In genomic region chr2:27999996-28000583, GRCm38 (mm10) we compare ENCODE assay signal across 19 mouse cellular contexts.
DNase-seq lines count a peak whose midpoint lies in the region; ATAC-seq and TF ChIP-seq lines count a peak whose summit lies in the region.
"Had no signal": no experiment of that assay in that cellular context is flagged by ENCODE, and none has a peak within 500 bp of the region (broad histone marks: within the 10 kb centered on the region; RNA-seq: fewer than 3 reads in every experiment).

No protein-coding gene starts in this region.

- peaks cover 8% of the 10 kb centered on the region; the same call in 1 of the 2 replicates for H3K36me3 ChIP-seq in heart, embryonic 11.5 days (ENCODE audit: control insufficient read depth, insufficient read depth, low read length)
- H3K36me3 ChIP-seq in MEL (ENCODE audit: control insufficient read depth in 1 of 2, insufficient read depth in 2 of 2, low read length in 2 of 2) = peaks cover 0 to 27% of the 10 kb centered on the region in 2 experiments; a peak in 2 of 4 replicates
- H3K36me3 ChIP-seq in liver, embryonic 14.5 days (replicated peaks; ENCODE audit: control insufficient read depth, insufficient read depth, low read depth) = no peaks in the 10 kb centered on the region
- H3K36me3 ChIP-seq: midbrain, embryonic 12.5 days; neural tube, embryonic 12.5 days had no signal

- peak in 1 of 2 experiments; percentile 74; a peak in 2 of 4 replicates for TF ChIP-seq POLR2A in MEL (IDR thresholded peaks at IDR 0.05; ENCODE audit: control insufficient read depth in 1 of 2, insufficient read depth in 1 of 2, low read depth in 1 of 2, low read length in 2 of 2, poor library complexity in 1 of 2)

- peaks cover 3% of the 10 kb centered on the region for H3K4me1 ChIP-seq in heart, embryonic 11.5 days (ENCODE audit: control insufficient read depth, insufficient read depth, low read length)
- H3K4me1 ChIP-seq in MEL (ENCODE audit: control insufficient read depth in 1 of 2, insufficient read depth in 2 of 2, low read length in 2 of 2) = peaks cover 11 to 44% of the 10 kb centered on the region in 2 experiments
- peaks cover 30 to 47% of the 10 kb centered on the region in 2 experiments for H3K4me1 ChIP-seq in liver, embryonic 14.5 days (replicated peaks; ENCODE audit: control insufficient read depth in 2 of 2, insufficient read depth in 2 of 2, low read length in 1 of 2)
- H3K4me1 ChIP-seq: limb, embryonic 13.5 days; midbrain, embryonic 12.5 days; neural tube, embryonic 12.5 days had no signal

- peak overlapping the region; percentile 39; the same call in 1 of the 2 replicates for H3K9ac ChIP-seq in heart, embryonic 11.5 days (ENCODE audit: low read depth, low read length)
- peak overlapping the region; percentile 59 for H3K9ac ChIP-seq in MEL (ENCODE audit: control insufficient read depth, low read depth, low read length, poor library complexity, severe bottlenecking)
- H3K9ac ChIP-seq in liver, embryonic 14.5 days (replicated peaks) = peak overlapping the region; percentile 77
- H3K9ac ChIP-seq: limb, embryonic 13.5 days; midbrain, embryonic 12.5 days; neural tube, embryonic 12.5 days had no signal

- no peak overlapping the region for H3K4me3 ChIP-seq in heart, embryonic 11.5 days (ENCODE audit: low read depth, low read length)
- H3K4me3 ChIP-seq in MEL (ENCODE audit: control insufficient read depth in 1 of 2, insufficient read depth in 1 of 2, low read depth in 2 of 2, low read length in 2 of 2) = peak overlapping the region; percentile 0 to 15; a peak in 2 of 4 replicates
- H3K4me3 ChIP-seq in liver, embryonic 14.5 days (ENCODE audit: insufficient read depth in 1 of 2, low read depth in 2 of 2, low read length in 2 of 2) = peak overlapping the region; percentile 43 to 52
- H3K4me3 ChIP-seq: gastrocnemius, adult 2 months; heart, adult 2 months; limb, embryonic 13.5 days; midbrain, embryonic 12.5 days; neural tube, embryonic 12.5 days had no signal

- ATAC-seq in heart, embryonic 11.5 days (replicated peaks; ENCODE audit: insufficient number of reproducible peaks, low FRiP score, low TSS enrichment) = peak; percentile 53; the same call in 1 of the 2 replicates
- ATAC-seq in erythroblast, adult 5-6 weeks (replicated peaks; ENCODE audit: low FRiP score, poor library complexity, severe bottlenecking) = peak; percentile 78
- peak; percentile 80 for ATAC-seq in liver, embryonic 14.5 days (ENCODE audit: insufficient read depth)
- ATAC-seq: inflammation-experienced regulatory T-cells, adult 6 months; lung, postnatal 0 days had no signal

- TF ChIP-seq EP300 in MEL (IDR thresholded peaks at IDR 0.05; ENCODE audit: low read depth in 1 of 2, low read length in 2 of 2) = peak; percentile 88 to 95
- peak; percentile 94 for TF ChIP-seq EP300 in liver, embryonic 14.5 days (IDR thresholded peaks at IDR 0.05; ENCODE audit: low read depth)

- H3K79me2 ChIP-seq in MEL (ENCODE audit: control insufficient read depth, insufficient read depth, low read length, poor library complexity) = no peaks in the 10 kb centered on the region

- peak overlapping the region; percentile 27; the same call in 1 of the 2 replicates for H3K4me2 ChIP-seq in heart, embryonic 11.5 days
- H3K4me2 ChIP-seq in liver, embryonic 14.5 days (ENCODE audit: low read depth) = peak overlapping the region; percentile 76
- H3K4me2 ChIP-seq: limb, embryonic 13.5 days; midbrain, embryonic 12.5 days; neural tube, embryonic 12.5 days had no signal

- 75% methylated on average over 9 of the region's 9 CpGs for WGBS in heart, embryonic 11.5 days (ENCODE audit: insufficient replicate concordance)
- WGBS in liver, embryonic 14.5 days (ENCODE audit: insufficient replicate concordance) = 20% methylated on average over 9 of the region's 9 CpGs

- H3K27ac ChIP-seq in heart, embryonic 11.5 days (ENCODE audit: low read depth, low read length) = peak overlapping the region; percentile 55; the same call in 1 of the 2 replicates
- H3K27ac ChIP-seq in MEL (ENCODE audit: control insufficient read depth, low read depth, low read length) = peak overlapping the region; percentile 83
- H3K27ac ChIP-seq in liver, embryonic 14.5 days = peak overlapping the region; percentile 75
- H3K27ac ChIP-seq: gastrocnemius, adult 2 months; heart, adult 2 months; limb, embryonic 13.5 days; midbrain, embryonic 12.5 days; neural tube, embryonic 12.5 days had no signal

- H3K27me3 ChIP-seq in heart, embryonic 11.5 days (ENCODE audit: control insufficient read depth, insufficient read depth, low read length) = no peaks in the 10 kb centered on the region
- H3K27me3 ChIP-seq in MEL (ENCODE audit: control insufficient read depth in 1 of 2, insufficient read depth in 2 of 2, low read length in 2 of 2) = no peaks in the 10 kb centered on the region
- no peaks in the 10 kb centered on the region for H3K27me3 ChIP-seq in liver, embryonic 14.5 days (ENCODE audit: control insufficient read depth, insufficient read depth, low read length)
- H3K27me3 ChIP-seq: limb, embryonic 13.5 days; midbrain, embryonic 12.5 days; neural tube, embryonic 12.5 days had no signal

- TF ChIP-seq RAD21 in MEL (IDR thresholded peaks at IDR 0.05; ENCODE audit: low read depth, low read length) = no peak

- H3K9me3 ChIP-seq in heart, embryonic 11.5 days (replicated peaks; ENCODE audit: control insufficient read depth, low read length) = no peaks in the 10 kb centered on the region
- H3K9me3 ChIP-seq in MEL (replicated peaks; ENCODE audit: insufficient read depth, low read length) = no peaks in the 10 kb centered on the region
- no peaks in the 10 kb centered on the region for H3K9me3 ChIP-seq in liver, embryonic 14.5 days (ENCODE audit: control insufficient read depth, low read length)
- H3K9me3 ChIP-seq: limb, embryonic 13.5 days; midbrain, embryonic 12.5 days; neural tube, embryonic 12.5 days had no signal

- DNase-seq in heart, adult 8-10 months (ENCODE audit: low spot score) = no peak
- peak; percentile 88 for DNase-seq in MEL (ENCODE audit: low read depth, low spot score)
- peak; percentile 64 to 77 (median 76) for DNase-seq in liver, embryonic 14.5 days (ENCODE audit: low read depth in 3 of 3, low spot score in 3 of 3)
- no peak for DNase-seq in thymus, adult 18-20 months
- no peak for DNase-seq in urinary bladder, adult 18-20 months (ENCODE audit: low spot score in 2 of 2)
- DNase-seq in thymus, postnatal 4 days = no peak
- DNase-seq: adrenal gland, postnatal 10 days; B cell, adult 2 months; gastrocnemius, adult 2 months; heart, adult 2 months; heart, postnatal 36 days; right cerebral cortex, postnatal 25 days had no signal

- TF ChIP-seq CTCF in MEL (IDR thresholded peaks at IDR 0.05 in 2 of 3, conservative IDR thresholded peaks at IDR 0.05 in 1 of 3; ENCODE audit: control insufficient read depth in 1 of 3, insufficient read depth in 1 of 3, low read depth in 2 of 3, low read length in 3 of 3, poor library complexity in 1 of 3, severe bottlenecking in 1 of 3) = no peak
- TF ChIP-seq CTCF in liver, embryonic 14.5 days (IDR thresholded peaks at IDR 0.05; ENCODE audit: low read depth) = no peak

TF ChIP-seq in MEL, 35 proteins besides CTCF, POLR2A, EP300 and RAD21 (continues in another document):
- TF ChIP-seq MAX (IDR thresholded peaks at IDR 0.05; ENCODE audit: low read length) (peak; percentile 60), ZC3H11A (IDR thresholded peaks at IDR 0.05; ENCODE audit: low read depth, low read length) (no peak), GATA1 (IDR thresholded peaks at IDR 0.05; ENCODE audit: low read depth, low read length) (peak; percentile 94), JUND (IDR thresholded peaks at IDR 0.05; ENCODE audit: low read depth, low read length) (no peak), GABPA (IDR thresholded peaks at IDR 0.05; ENCODE audit: low read depth, low read length) (no peak), NRF1 (IDR thresholded peaks at IDR 0.05; ENCODE audit: insufficient read depth, low read depth, low read length, poor library complexity, severe bottlenecking) (no peak), POLR2AphosphoS2 (IDR thresholded peaks at IDR 0.05; ENCODE audit: low read length) (no peak), MYC (IDR thresholded peaks at IDR 0.05; ENCODE audit: low read depth, low read length) (peak; percentile 79; the same call in 1 of the 2 replicates), ETS1 (IDR thresholded peaks at IDR 0.05; ENCODE audit: low read depth, low read length) (peak; percentile 75), TCF12 (IDR thresholded peaks at IDR 0.05; ENCODE audit: low read depth, low read length) (peak; percentile 95), USF2 (IDR thresholded peaks at IDR 0.05; ENCODE audit: borderline replicate concordance in 1 of 2, insufficient read depth in 1 of 2, low read depth in 1 of 2, low read length in 2 of 2) (no peak), ELF1 (IDR thresholded peaks at IDR 0.05; ENCODE audit: low read depth, low read length) (0 out of 2 replicates have a peak, but pooled peaks have one; percentile 31), KAT2A (conservative IDR thresholded peaks at IDR 0.05; ENCODE audit: low read depth, low read length) (no peak), TBP (IDR thresholded peaks at IDR 0.05; ENCODE audit: low read depth, low read length) (peak; percentile 65), POLR2AphosphoS5 (IDR thresholded peaks at IDR 0.05; ENCODE audit: borderline replicate concordance, low read depth, low read length) (no peak), UBTF (IDR thresholded peaks at IDR 0.05; ENCODE audit: borderline replicate concordance, insufficient read depth, low read depth, low read length) (no peak), ZMIZ1 (IDR thresholded peaks at IDR 0.05; ENCODE audit: low read depth, low read length) (peak; percentile 23; the same call in 1 of the 2 replicates), MAZ (IDR thresholded peaks at IDR 0.05; ENCODE audit: low read depth, low read length) (0 out of 2 replicates have a peak, but pooled peaks have one; percentile 59), SIN3A (IDR thresholded peaks at IDR 0.05; ENCODE audit: low read length) (peak; percentile 73), ZNF384 (IDR thresholded peaks at IDR 0.05; ENCODE audit: low read depth, low read length) (no peak), TAL1 (IDR thresholded peaks at IDR 0.05; ENCODE audit: low read length) (peak; percentile 98), USF1 (IDR thresholded peaks at IDR 0.05; ENCODE audit: low read depth, low read length) (peak; percentile 25; the same call in 1 of the 2 replicates), MAFK (IDR thresholded peaks at IDR 0.05; ENCODE audit: borderline replicate concordance, low read depth, low read length) (no peak), MEF2A (IDR thresholded peaks at IDR 0.05; ENCODE audit: extremely low read depth, insufficient replicate concordance, low read depth, low read length, poor library complexity, severe bottlenecking) (no peak), RCOR1 (IDR thresholded peaks at IDR 0.05; ENCODE audit: low read depth, low read length) (peak; percentile 73), BHLHE40 (IDR thresholded peaks at IDR 0.05; ENCODE audit: borderline replicate concordance, low read depth, low read length) (no peak), MYB (IDR thresholded peaks at IDR 0.05; ENCODE audit: low read depth, low read length) (peak; percentile 70)

Comparison
In these comparisons a context has a peak if more than half of its experiments do, and no peak if none do; other contexts are left out.
1. DNase-seq: peak in MEL (single experiment) and liver, embryonic 14.5 days (3 of 3); none in heart, adult 8-10 months (single experiment), thymus, adult 18-20 months (0 of 2), urinary bladder, adult 18-20 months (0 of 2) and thymus, postnatal 4 days (single experiment).
2. Peak in every context shown above with its lines, with median percentiles within 50 percentile points of each other: ATAC-seq, H3K27ac ChIP-seq and H3K9ac ChIP-seq.